Mouse (Mus musculus) brain, embryonic 14.5 days (tissue): ENCODE results near the gene Robo3.

Experiments
- CTCF ChIP-seq: fragments of 200-500 bp; IDR thresholded peaks from 2 replicates; pipeline ENCODE4 v1.5.1; 2012; ENCODE audit warnings: inconsistent platforms, mild to moderate bottlenecking, moderate library complexity, borderline replicate concordance; ENCODE audit not compliant: insufficient read depth, insufficient read length; ENCODE audit errors: extremely low read depth
- POLR2A ChIP-seq: fragments of 200-500 bp; IDR thresholded peaks from 2 replicates; pipeline ENCODE4 v1.6.1; 2012; ENCODE audit warnings: mild to moderate bottlenecking, inconsistent platforms, borderline replicate concordance; ENCODE audit not compliant: poor library complexity, insufficient read depth, insufficient read length, severe bottlenecking; ENCODE audit errors: extremely low read depth

GRCm38 (mm10) chr9:37460961-37461340 is 27.9 kb upstream of the Robo3 start:
- TF ChIP-seq CTCF (no peak), POLR2A (no peak)
